Mouse (Mus musculus): Measurements from ENCODE around the gene Neurl2. TPM values are rescaled to one million over a fixed set of nuclear protein-coding genes. Genes with fewer than 3 reads are reported as not detected.
A peak's percentile ranks its signal among the peaks of the same experiment; 100 is the strongest.
"Not testable (repeated sequence)": the region's sequence is repeated elsewhere in the genome, so short reads cannot be mapped to it uniquely, and the experiment has no call there.

The Neurl2 gene
- total RNA-seq (2021) = 1 to 10 TPM; 3.5 to 4.7 TPM
- long read RNA-seq, transcript Neurl2-201 (2 exons, 1,014 nt) = major isoform, 10 of 10 reads
- long read RNA-seq, partial matches to known transcripts = 0 of 10 reads
- long read RNA-seq, other reads (novel, unspliced or antisense) = 0 of 10 reads

- DNase-seq (ENCODE audit: low spot score in 2 of 2) = peak; percentile 93 to 94
Observed at GRCm38 (mm10) chr2:164833314-164833959, at the start of gene Neurl2. Gene Neurl2 (minus strand): TSS chr2:164833456.

- no peak for DNase-seq (ENCODE audit: low spot score in 2 of 2)
Observed at GRCm38 (mm10) chr2:164882619-164883018, 49.4 kb upstream of the Neurl2 start.

DNA sequence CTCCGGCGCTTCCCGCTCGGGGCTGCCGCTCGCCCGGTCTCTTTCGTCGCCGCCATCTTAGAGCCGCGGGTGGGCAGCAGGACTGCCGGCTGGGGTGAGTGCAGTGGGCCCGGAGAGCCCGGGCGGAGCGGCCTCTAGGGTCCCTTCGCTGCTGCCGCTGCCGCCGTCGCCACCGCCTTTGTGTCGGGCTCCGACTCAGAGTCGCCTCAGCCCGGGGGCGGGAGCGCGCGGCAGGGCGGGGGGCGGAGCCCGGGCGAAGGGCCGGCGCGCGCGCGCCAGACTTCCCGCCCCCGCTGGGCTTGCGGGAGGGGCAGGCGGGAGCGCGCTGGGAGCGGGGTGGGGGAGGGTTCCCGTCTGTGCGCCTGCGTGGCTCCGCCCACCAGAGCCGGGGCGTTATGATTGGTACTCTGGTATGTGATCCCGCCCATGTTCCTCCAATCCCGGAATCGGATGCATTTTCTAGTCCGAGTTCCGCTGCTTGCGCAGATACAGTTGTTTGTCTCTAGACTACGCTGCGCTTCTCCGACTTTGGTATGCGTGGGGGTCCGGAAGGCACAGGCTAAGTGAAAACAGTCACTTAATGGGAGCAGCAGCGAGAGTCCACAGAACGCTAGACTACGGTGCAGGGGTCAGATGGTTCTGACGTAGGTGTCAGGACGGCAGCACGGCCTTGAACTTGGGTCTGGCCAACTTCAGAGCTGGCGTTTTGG is 46.5 kb upstream of the Neurl2 start:
- DNase-seq (ENCODE audit: low spot score in 2 of 2) = peak; percentile 93 to 95

DNA sequence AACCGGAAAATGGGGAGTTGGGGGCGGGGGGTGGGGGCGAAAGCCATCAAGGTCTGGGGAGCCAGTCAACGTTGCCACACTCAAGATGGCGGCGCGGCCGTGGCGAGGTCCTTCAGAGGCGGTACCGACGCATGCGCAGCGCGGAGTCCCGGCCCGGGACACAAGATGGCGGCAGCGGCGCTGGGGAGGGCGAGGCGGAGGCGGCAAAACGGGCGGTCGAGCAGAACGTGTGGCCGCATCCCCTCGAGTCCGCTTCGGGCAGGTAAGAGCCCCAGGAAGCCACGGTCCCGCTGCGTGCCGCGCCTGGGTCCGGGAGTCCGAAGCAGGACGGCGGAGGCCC is 45.9 kb upstream of the Neurl2 start, which contains the start of gene Pcif1:
Gene Pcif1 (plus strand): TSS at position 77 of the 340 bp plus-strand sequence.
- DNase-seq (ENCODE audit: low spot score in 2 of 2) = peak; percentile 96

- peak in 1 of 2 experiments; percentile 59 for DNase-seq (ENCODE audit: low spot score in 2 of 2)
Observed at GRCm38 (mm10) chr2:164878509-164879227, 45.4 kb upstream of the Neurl2 start.

DNA sequence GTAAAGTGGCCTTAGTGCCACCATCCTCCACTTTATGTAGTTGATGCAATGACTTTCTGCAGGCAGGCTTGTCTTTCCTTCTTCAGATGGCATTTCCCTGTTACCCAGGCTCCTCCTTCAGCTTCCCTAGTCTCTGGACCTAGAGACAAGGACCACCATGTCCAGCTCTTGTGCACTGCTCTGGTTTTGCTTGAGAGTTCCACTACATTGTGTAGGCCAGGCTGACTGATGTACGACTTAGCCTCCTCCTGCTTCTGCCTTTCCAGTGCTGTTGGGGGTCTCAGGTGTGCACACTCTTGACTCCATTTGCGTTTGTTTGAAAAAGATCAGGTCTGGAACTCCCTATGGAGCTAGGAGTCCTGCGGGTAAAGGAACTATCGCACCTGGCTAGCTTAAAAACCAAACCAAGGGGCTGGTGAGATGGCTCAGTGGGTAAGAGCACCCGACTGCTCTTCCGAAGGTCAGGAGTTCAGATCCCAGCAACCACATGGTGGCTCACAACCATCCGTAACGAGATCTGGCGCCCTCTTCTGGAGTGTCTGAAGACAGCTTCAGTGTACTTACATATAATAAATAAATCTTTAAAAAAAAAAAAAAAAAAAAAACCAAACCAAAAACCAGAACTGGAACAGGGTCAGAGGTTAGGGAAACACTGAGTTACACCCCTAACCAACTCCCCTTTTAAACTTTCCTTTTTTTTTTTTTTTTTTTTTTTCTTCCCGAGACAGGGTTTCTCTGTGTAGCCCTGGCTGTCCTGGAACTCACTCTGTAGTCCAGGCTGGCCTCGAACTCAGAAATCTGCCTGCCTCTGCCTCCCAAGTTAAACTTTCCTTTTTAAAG is 44.3 kb upstream of the Neurl2 start:
- DNase-seq (ENCODE audit: low spot score in 2 of 2) = not testable (repeated sequence)

DNA sequence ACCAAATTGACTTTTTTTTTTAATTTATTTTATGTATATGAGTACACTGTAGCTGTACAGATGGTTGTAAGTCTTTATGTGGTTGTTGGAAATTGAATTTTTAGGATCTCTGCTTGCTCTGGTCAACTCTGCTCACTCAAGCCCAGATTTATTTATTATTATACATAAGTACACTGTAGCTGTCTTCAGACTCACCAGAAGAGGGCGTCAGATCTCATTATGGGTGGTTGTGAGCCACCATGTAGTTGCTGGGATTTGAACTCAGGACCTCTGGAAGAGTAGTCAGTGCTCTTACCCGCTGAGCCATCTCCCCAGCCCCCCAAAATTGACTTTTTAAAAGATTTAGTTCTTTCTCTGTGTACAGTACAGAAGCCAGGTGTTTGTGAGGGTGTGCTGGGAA is 42.4 kb upstream of the Neurl2 start:
- not testable (repeated sequence) for DNase-seq (ENCODE audit: low spot score in 2 of 2)

DNA sequence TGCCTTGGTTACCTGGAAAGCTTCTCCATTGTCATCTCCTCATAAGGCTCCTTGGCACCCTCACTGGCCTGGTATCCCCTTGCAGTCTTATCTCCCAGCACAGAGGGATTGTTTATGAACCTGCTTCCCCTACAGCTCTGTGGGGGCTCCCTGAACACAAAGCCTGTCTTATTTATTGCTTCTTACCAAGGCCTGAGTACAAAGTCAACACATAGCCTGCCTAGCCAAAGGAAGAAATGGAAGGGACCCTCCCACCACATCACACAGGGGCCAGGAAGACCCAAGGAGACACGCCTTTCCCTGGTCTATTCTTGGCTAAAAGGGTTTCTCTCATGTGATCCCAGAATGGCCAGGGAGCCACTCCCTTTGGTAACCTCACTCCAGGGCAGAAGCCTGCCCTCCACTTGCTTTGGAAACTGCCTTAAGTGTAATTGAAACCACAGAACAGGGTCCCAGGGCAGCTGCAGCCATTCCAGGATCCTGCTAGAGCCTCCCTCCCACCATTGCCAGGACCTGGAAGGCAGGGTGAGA is 41.0 kb upstream of the Neurl2 start:
- DNase-seq (ENCODE audit: low spot score in 2 of 2) = no peak

- DNase-seq (ENCODE audit: low spot score in 2 of 2) = no peak
Observed at GRCm38 (mm10) chr2:164873621-164874020, 40.4 kb upstream of the Neurl2 start.

- DNase-seq (ENCODE audit: low spot score in 2 of 2) = no peak
Observed at GRCm38 (mm10) chr2:164871602-164872303, 38.5 kb upstream of the Neurl2 start.

DNA sequence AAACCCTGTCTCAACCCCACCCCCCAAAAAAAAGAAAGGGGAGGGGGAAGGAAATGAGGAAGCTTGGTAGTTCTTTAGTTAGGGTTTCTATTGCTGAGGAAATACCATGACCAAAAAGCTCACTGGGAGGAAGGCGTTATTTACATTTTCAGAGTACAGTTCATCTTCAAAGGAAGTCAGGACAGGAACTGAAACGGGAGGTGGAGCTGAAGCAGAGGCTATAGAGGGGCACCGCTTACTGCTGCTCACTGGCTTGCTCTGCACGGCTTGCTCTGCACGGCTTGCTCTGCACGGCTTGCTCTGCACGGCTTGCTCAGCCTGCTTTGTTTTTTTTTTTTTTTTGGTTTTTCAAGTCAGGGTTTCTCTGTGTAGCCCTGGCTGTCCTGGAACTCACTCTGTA is 35.2 kb upstream of the Neurl2 start:
- DNase-seq (ENCODE audit: low spot score in 2 of 2) = no peak

DNA sequence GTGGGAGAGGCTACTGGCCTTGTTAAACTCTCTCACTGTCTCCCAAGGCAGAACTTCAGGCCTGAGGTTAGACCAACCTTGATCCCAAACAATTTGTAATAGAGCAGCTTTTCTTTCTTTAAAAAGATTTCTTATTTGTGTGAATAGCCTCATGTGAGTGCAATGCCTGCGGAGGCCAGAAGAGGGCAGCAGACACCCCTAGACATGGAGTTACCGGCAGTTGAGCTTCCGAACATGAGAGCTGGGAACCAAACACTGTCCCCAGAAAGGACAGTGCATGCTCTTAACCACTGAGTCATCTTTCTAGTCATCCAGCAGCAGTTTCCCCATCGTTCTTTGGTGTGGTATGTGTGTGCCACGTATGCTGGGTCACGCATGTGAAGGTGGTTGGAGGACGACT is 34.3 kb upstream of the Neurl2 start:
- no peak for DNase-seq (ENCODE audit: low spot score in 2 of 2)

GRCm38 (mm10) chr2:164866741-164867551 is 33.7 kb upstream of the Neurl2 start:
- no peak for DNase-seq (ENCODE audit: low spot score in 2 of 2)

- no peak for DNase-seq (ENCODE audit: low spot score in 2 of 2)
Observed at GRCm38 (mm10) chr2:164864593-164864992, 31.3 kb upstream of the Neurl2 start.

DNA sequence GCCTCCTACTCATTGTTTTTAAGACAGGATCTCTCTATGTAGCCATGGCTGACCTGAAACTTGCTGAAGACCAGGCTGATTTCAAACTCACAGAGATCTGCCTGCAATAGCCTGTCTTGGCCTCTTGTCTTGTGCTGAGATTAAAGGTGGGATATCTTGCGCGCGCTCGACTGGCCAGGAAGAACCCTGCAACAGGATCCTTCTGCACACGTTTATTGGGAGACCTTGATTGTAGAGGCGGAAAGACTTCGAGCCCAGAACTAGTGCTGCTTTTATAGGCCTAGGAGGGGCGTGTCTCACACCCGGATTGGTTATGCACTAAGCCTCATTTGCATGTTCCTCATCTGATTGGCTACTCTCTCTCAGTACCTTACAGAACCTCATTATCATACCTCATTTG is 30.2 kb upstream of the Neurl2 start:
- not testable (repeated sequence) for DNase-seq (ENCODE audit: low spot score in 2 of 2)

DNA sequence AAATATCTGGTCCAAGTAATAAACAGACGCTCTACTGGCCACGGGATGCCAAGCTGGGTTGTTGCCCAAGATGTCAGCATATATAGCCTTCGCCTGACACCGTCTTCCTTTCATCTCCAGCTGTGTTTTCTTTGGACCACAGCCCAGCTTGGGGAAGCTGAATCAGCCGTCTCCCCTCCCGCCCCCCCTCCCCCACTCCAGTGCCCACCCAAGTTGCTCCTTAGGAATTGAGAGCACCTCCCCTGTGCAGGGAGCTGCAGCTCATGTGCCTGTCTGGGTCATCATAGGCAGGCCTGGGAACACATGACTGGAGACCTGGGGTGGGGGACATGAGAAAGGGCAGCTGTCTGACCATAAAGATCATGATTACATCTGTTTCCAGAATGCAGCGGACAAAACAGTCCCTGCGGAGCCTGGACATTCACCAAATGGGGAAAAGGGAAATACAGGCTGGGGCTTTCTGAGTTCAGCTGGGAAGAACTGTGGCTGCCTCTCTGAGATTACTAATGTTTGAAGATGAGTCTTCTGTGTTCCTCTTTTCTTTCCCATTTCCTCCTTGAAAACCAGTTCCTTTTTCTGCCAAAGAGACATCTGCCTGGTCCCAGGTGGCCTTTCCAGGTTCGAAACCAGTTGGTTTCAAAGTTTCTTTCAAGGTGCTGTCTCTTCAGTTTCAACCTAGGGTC is 29.1 kb upstream of the Neurl2 start:
- no peak for DNase-seq (ENCODE audit: low spot score in 2 of 2)

DNA sequence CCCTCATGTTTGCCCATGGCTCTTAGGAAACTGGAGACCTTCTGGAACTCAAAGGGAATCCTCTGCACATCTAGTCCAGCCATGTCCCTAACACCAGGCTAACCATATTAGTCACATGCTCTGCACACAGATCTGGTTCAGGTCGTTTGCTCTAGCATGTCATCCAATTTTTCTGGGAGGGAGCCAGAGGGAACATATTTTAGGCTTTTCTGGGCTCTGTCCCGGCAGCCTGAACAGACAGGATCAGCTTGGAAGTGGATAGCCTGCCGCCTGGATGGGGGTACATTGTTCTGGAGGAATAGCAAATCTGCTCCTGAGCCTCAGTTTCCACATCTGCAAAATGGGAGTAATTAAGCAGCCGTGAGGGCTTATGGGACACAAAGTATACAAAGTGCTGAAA is 27.8 kb upstream of the Neurl2 start:
- no peak for DNase-seq (ENCODE audit: low spot score in 2 of 2)

- no peak for DNase-seq (ENCODE audit: low spot score in 2 of 2)
Observed at GRCm38 (mm10) chr2:164859640-164860432, 26.6 kb upstream of the Neurl2 start.

Data from layer of hippocampus, postnatal 10 days (tissue).